Mouse (Mus musculus): ENCODE results near the gene Gm5431. TPM values are rescaled to one million over a fixed set of nuclear protein-coding genes. Genes with fewer than 3 reads are reported as not detected.

The Gm5431 gene
- polyA plus RNA-seq, 1 experiment, result 0.08 TPM

GRCm38 (mm10) chr11:48838879-48839680 lies 62.9 kb downstream of the Gm5431 start:
- WGBS, result 83% methylated on average over 10 of the region's 10 CpGs
- no peak for DNase-seq
- Histone ChIP-seq H3K4me1 (ENCODE audit: control insufficient read depth, insufficient read depth, low read length) (no peaks in the 10 kb centered on the region), H3K27me3 (ENCODE audit: control insufficient read depth, insufficient read depth, low read length) (no peaks in the 10 kb centered on the region), H3K27ac (ENCODE audit: insufficient read depth, low read length) (no peak overlapping the region), H3K4me3 (replicated peaks; ENCODE audit: insufficient read depth, low read depth, low read length) (no peak overlapping the region)
- TF ChIP-seq POLR2A (IDR thresholded peaks at IDR 0.05; ENCODE audit: borderline replicate concordance, insufficient read depth, low read length) (no peak), CTCF (IDR thresholded peaks at IDR 0.05; ENCODE audit: borderline replicate concordance, insufficient read depth, low read depth, low read length) (no peak)

- Histone ChIP-seq H3K4me1 (ENCODE audit: control insufficient read depth, insufficient read depth, low read length) (no peaks in the 10 kb centered on the region), H3K27ac (ENCODE audit: insufficient read depth, low read length) (no peak overlapping the region), H3K27me3 (ENCODE audit: control insufficient read depth, insufficient read depth, low read length) (no peaks in the 10 kb centered on the region), H3K4me3 (replicated peaks; ENCODE audit: insufficient read depth, low read depth, low read length) (peak overlapping the region; percentile 53)
- 2% methylated on average over 16 of the region's 16 CpGs for WGBS
- no peak for DNase-seq
- TF ChIP-seq POLR2A (IDR thresholded peaks at IDR 0.05; ENCODE audit: borderline replicate concordance, insufficient read depth, low read length) (no peak), CTCF (IDR thresholded peaks at IDR 0.05; ENCODE audit: borderline replicate concordance, insufficient read depth, low read depth, low read length) (no peak)
Measured at GRCm38 (mm10) chr11:48838181-48838797, 63.7 kb downstream of the Gm5431 start.

Other genes starting within 250 kb of the Gm5431 start
- 426 and 432 TPM in 2 replicates for gene Rack1, start 101.9 kb downstream of the Gm5431 start, polyA plus RNA-seq (2012; rRNA removed)
- gene Trim41, start 84.9 kb downstream of the Gm5431 start, polyA plus RNA-seq (2012; rRNA removed), result 42.3 and 45.0 TPM in 2 replicates
- 4.2 and 4.7 TPM in 2 replicates for gene Trim7, start 76.1 kb downstream of the Gm5431 start, polyA plus RNA-seq (2012; rRNA removed)
- 30.1 and 34.0 TPM in 2 replicates for gene Gm12184, start 75.6 kb downstream of the Gm5431 start, polyA plus RNA-seq (2012; rRNA removed)
- gene Irgm1, start 30.5 kb downstream of the Gm5431 start, polyA plus RNA-seq (2012; rRNA removed), result 6.5 and 7.1 TPM in 2 replicates
- 1.0 and 1.5 TPM in 2 replicates for gene Psme2b, start 44.0 kb upstream of the Gm5431 start, polyA plus RNA-seq (2012; rRNA removed)
- 0.03 and 0.08 TPM in 2 replicates for gene Olfr56, start 76.7 kb upstream of the Gm5431 start, polyA plus RNA-seq (2012; rRNA removed)
- gene 9930111J21Rik1, start 77.2 kb upstream of the Gm5431 start, polyA plus RNA-seq (2012; rRNA removed), result 0.38 and 0.59 TPM in 2 replicates
- gene Gm12185, start 90.0 kb upstream of the Gm5431 start, polyA plus RNA-seq (2012; rRNA removed), result 0.05 and 0.10 TPM in 2 replicates
- gene Tgtp1, start 92.0 kb upstream of the Gm5431 start, polyA plus RNA-seq (2012; rRNA removed), result 0.87 and 1.2 TPM in 2 replicates
- gene 9930111J21Rik2, start 149.0 kb upstream of the Gm5431 start, polyA plus RNA-seq (2012; rRNA removed), result 0.88 and 1.00 TPM in 2 replicates
- 1.4 and 2.3 TPM in 2 replicates for gene Tgtp2, start 162.0 kb upstream of the Gm5431 start, polyA plus RNA-seq (2012; rRNA removed)
- gene Ifi47, start 174.4 kb upstream of the Gm5431 start, polyA plus RNA-seq (2012; rRNA removed), result 1.6 TPM in 2 replicates
- not detected in 2 replicates for gene Olfr1396, start 212.7 kb upstream of the Gm5431 start, polyA plus RNA-seq (2012; rRNA removed)
- 0.11 TPM in 1 of 2 replicates, not detected in the other for gene Olfr1395, start 240.1 kb upstream of the Gm5431 start, polyA plus RNA-seq (2012; rRNA removed)

Data from cerebellum, adult 2 months (tissue).